Mouse (Mus musculus) CD8-positive naive resting alpha-beta T cell, adult 2 months (primary cell): ENCODE measurements around the gene Vps13c.

Experiments used
- DNase-seq, 2 experiments: peaks; one replicate each; pipeline ENCODE4 v3.0.0; 2022; ENCODE audit warnings: low read depth in 2 of 2, low spot score in 2 of 2

Vps13c gene

GRCm38 (mm10) chr9:67830411-67831358 lies 9.5 kb upstream of the Vps13c start:
- DNase-seq: no peak

GRCm38 (mm10) chr9:67831359-67832045 lies 8.7 kb upstream of the Vps13c start:
- DNase-seq: no peak

- DNase-seq: no peak
Measured at GRCm38 (mm10) chr9:67832046-67832605, 8.1 kb upstream of the Vps13c start, which contains the start of gene C2cd4a. Gene C2cd4a, minus strand, starts transcription at chr9:67832330.

- DNase-seq: no peak
Measured at GRCm38 (mm10) chr9:67834535-67834934, 5.7 kb upstream of the Vps13c start.

GRCm38 (mm10) chr9:67837311-67837710 lies 2.9 kb upstream of the Vps13c start:
- DNase-seq: no peak

- no peak for DNase-seq
Measured at GRCm38 (mm10) chr9:67842797-67843196, 2.6 kb downstream of the Vps13c start.

- DNase-seq: no peak
Measured at GRCm38 (mm10) chr9:67845012-67845411, 4.8 kb downstream of the Vps13c start.

GRCm38 (mm10) chr9:67845648-67846047 lies 5.5 kb downstream of the Vps13c start:
- no peak for DNase-seq

- DNase-seq: no peak
Measured at GRCm38 (mm10) chr9:67846089-67846488, 5.9 kb downstream of the Vps13c start.

- DNase-seq: no peak
Measured at GRCm38 (mm10) chr9:67847606-67848005, 7.4 kb downstream of the Vps13c start.

GRCm38 (mm10) chr9:67849397-67849796 lies 9.2 kb downstream of the Vps13c start:
- no peak for DNase-seq

GRCm38 (mm10) chr9:67849846-67850245 lies 9.7 kb downstream of the Vps13c start:
- no peak for DNase-seq

GRCm38 (mm10) chr9:67851150-67851549 lies 11.0 kb downstream of the Vps13c start:
- DNase-seq: peak in 1 of 2 experiments; percentile 11

- DNase-seq: no peak
Measured at GRCm38 (mm10) chr9:67860273-67860672, 20.1 kb downstream of the Vps13c start.

GRCm38 (mm10) chr9:67863332-67863731 lies 23.1 kb downstream of the Vps13c start:
- no peak for DNase-seq

- no peak for DNase-seq
Measured at GRCm38 (mm10) chr9:67864011-67864410, 23.8 kb downstream of the Vps13c start.

GRCm38 (mm10) chr9:67865411-67865810 lies 25.2 kb downstream of the Vps13c start:
- DNase-seq: no peak

- no peak for DNase-seq
Measured at GRCm38 (mm10) chr9:67867411-67867810, 27.2 kb downstream of the Vps13c start.

- no peak for DNase-seq
Measured at GRCm38 (mm10) chr9:67869691-67870450, 29.7 kb downstream of the Vps13c start.

GRCm38 (mm10) chr9:67874522-67875222 lies 34.5 kb downstream of the Vps13c start:
- no peak for DNase-seq
